Mouse (Mus musculus): Measurements from ENCODE around the gene Aph1a.

DNA sequence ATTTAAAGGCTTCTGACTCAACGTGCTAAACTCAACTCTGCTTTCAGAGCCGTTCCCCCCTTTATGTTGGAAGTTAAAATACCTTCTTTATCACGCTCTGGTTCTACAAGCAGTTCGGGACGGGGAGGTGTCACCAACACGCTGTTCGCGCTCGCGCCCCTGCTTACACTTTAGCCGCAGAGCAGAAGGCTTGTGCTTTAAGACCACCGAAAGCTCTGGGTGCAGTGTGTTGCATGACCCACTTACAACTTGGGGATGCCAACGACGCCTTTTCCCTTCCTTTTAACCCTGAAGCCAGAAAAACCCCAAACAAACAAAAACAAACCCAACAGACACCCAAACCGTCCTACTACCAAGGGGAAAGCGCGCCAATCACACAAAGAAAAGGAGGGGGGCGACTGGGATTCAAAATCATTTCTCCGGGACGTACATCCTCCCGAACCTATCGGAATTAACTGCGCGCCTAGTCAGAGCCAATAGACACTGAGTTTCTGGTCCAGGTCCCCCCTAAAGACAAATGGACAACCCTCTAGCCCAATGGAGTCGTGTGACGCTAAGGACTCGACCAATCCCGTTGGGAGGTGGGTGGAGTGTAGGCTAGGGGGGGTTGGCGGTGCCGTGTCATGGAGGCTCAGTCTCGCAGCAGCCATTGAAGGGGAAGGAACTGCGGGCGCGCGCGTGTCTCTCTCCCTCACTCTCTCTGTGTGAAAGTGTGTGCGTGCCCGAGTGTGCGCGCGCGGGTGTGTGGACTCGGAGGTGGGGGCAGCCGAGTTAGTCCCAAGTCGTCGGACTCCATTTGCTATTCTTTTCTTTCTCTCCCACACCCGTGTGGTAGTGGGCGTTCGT, 35.1 kb downstream of the Aph1a start, which contains the start of gene Anp32e:
- no peak for TF ChIP-seq RAD21 (IDR thresholded peaks at IDR 0.05; ENCODE audit: low read depth, low read length)
- no peak; the same call in 1 of the 2 replicates for TF ChIP-seq ELF1 (IDR thresholded peaks at IDR 0.05; ENCODE audit: low read depth, low read length)
